Mouse (Mus musculus) urinary bladder, adult 18-20 months (tissue): Measurements from ENCODE around the gene Six6.

Experiments used
- DNase-seq, 2 experiments: peaks; one replicate each; pipeline ENCODE4 v3.0.0; 2022; ENCODE audit warnings: low spot score in 2 of 2, mixed read lengths in 2 of 2

The Six6 gene

GRCm38 (mm10) chr12:72939616-72940015 is at the start of gene Six6:
Six6 (plus strand) TSS chr12:72939892.
- DNase-seq, result peak in 1 of 2 experiments; percentile 8

- DNase-seq, result no peak
Observed at GRCm38 (mm10) chr12:72917159-72917993, 22.3 kb upstream of the Six6 start.

GRCm38 (mm10) chr12:72936751-72937150 is 2.9 kb upstream of the Six6 start:
- no peak for DNase-seq

- no peak for DNase-seq
Observed at GRCm38 (mm10) chr12:72937537-72938120, 2.1 kb upstream of the Six6 start.

- no peak for DNase-seq
Observed at GRCm38 (mm10) chr12:72938176-72938575, 1.5 kb upstream of the Six6 start.

GRCm38 (mm10) chr12:72938600-72939490 is 847 bp upstream of the Six6 start:
- DNase-seq, result no peak

GRCm38 (mm10) chr12:72940071-72940821 is 554 bp downstream of the Six6 start, which contains the start of gene 4930447C04Rik:
4930447C04Rik (minus strand) TSS chr12:72940774.
- no peak for DNase-seq

GRCm38 (mm10) chr12:72940822-72941397 is 1.2 kb downstream of the Six6 start:
- DNase-seq, result no peak

- no peak for DNase-seq
Observed at GRCm38 (mm10) chr12:72941398-72942051, 1.8 kb downstream of the Six6 start.

GRCm38 (mm10) chr12:72942171-72942570 is 2.5 kb downstream of the Six6 start:
- DNase-seq, result no peak

- no peak for DNase-seq
Observed at GRCm38 (mm10) chr12:72943574-72944110, 4.0 kb downstream of the Six6 start.

- no peak for DNase-seq
Observed at GRCm38 (mm10) chr12:72944411-72945225, 4.9 kb downstream of the Six6 start.

- DNase-seq, result peak in 1 of 2 experiments; percentile 12
Observed at GRCm38 (mm10) chr12:72945301-72946063, 5.8 kb downstream of the Six6 start.

- no peak for DNase-seq
Observed at GRCm38 (mm10) chr12:72946064-72946395, 6.3 kb downstream of the Six6 start.

GRCm38 (mm10) chr12:72946805-72947204 is 7.1 kb downstream of the Six6 start:
- no peak for DNase-seq

GRCm38 (mm10) chr12:72947335-72947734 is 7.6 kb downstream of the Six6 start:
- no peak for DNase-seq

GRCm38 (mm10) chr12:72953089-72953488 is 13.4 kb downstream of the Six6 start:
- no peak for DNase-seq

GRCm38 (mm10) chr12:72953858-72954257 is 14.2 kb downstream of the Six6 start:
- no peak for DNase-seq

GRCm38 (mm10) chr12:72954906-72955305 is 15.2 kb downstream of the Six6 start:
- DNase-seq, result no peak
